Mouse (Mus musculus): Measurements from ENCODE around the gene Krt16. TPM values are rescaled to one million over a fixed set of nuclear protein-coding genes. Genes with fewer than 3 reads are reported as not detected.
"Not testable (repeated sequence)": the region's sequence is repeated elsewhere in the genome, so short reads cannot be mapped to it uniquely, and the experiment has no call there.

Gene Krt16
- total and polyA plus RNA-seq, 2 experiments from 2014 or later, result not detected

DNA sequence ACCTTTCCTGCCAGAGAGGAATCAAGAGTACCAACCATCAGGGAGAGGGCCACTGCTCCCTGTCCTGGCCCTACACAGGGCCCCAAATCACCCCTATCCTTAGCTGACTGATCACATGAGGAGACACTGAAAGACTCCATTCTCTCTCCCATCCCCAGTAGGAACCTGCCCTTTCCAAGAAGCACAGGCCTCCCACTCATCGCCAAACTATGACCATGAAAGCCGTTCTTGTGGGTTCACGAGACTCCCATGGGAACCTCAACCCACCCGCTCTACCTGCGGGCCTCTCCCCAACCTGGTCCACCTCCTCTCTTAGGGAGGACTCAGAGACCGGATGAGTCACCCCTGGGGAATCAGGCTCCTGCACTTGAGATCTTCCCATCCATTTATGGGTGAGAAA lies 6.8 kb upstream of the Krt16 start:
- no peak overlapping the region for H3K4me2 ChIP-seq (ENCODE audit: low read depth, low read length)
- no peaks in the 10 kb centered on the region for H3K9me3 ChIP-seq (replicated peaks; ENCODE audit: control insufficient read depth, low read length)
- ATAC-seq (ENCODE audit: insufficient read depth, low read depth) (no peak), DNase-seq (ENCODE audit: low spot score) (no peak)
- no peaks in the 10 kb centered on the region for H3K27me3 ChIP-seq (ENCODE audit: control insufficient read depth, insufficient read depth, low read length)
- no peak overlapping the region for H3K4me3 ChIP-seq (ENCODE audit: low read depth, low read length)
- no peak overlapping the region for H3K9ac ChIP-seq (replicated peaks; ENCODE audit: low read depth, low read length)
- 78% methylated on average over 6 of the region's 6 CpGs for WGBS
- no peak overlapping the region for H3K27ac ChIP-seq (ENCODE audit: low read depth)
- H3K36me3 ChIP-seq (replicated peaks; ENCODE audit: control insufficient read depth, insufficient read depth, low read length), result no peaks in the 10 kb centered on the region
- no peaks in the 10 kb centered on the region for H3K4me1 ChIP-seq (ENCODE audit: control insufficient read depth, insufficient read depth)
- no peak for TF ChIP-seq CTCF (IDR thresholded peaks at IDR 0.05; ENCODE audit: low read depth)
- TF ChIP-seq EP300 (IDR thresholded peaks at IDR 0.05; ENCODE audit: low read depth), result no peak

DNA sequence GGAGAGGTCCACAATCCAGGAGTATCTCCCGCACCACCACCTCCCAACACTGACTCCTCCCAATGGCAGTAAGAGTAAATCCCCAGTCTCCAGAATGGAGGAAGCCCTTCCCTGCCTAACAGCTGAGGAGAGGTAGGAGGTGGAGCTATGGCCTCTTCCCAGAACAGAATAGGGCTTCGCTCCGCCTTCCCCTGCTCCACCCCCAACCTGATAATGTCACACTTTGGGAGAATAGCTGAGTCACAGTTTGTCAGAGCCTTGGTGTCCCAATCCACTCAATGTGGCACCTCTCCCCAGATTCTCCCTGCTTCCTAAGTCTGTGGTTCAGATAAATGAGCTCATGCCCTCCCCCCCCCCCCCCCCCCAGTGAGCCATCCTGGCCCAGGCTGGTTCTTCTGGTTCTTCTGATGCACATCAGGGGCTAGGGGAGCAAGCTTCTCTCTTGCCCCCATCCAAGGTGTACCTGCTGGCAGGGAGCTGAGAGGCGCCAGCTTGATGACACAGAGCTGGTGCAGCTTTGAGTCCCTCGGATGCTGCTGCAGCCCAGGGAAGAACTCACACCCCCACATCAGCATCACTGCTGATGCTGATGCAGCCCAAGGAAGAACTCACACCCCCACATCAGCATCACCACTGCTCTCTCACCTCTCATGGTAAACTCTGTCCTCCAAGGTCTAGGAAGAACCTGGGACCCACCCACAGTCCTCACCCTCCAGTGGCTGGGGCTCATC lies 5.8 kb upstream of the Krt16 start:
- no peak for ATAC-seq (ENCODE audit: insufficient read depth, low read depth)
- 52% methylated on average over 5 of the region's 5 CpGs for WGBS
- Histone ChIP-seq H3K4me1 (ENCODE audit: control insufficient read depth, insufficient read depth) (no peaks in the 10 kb centered on the region), H3K36me3 (replicated peaks; ENCODE audit: control insufficient read depth, insufficient read depth, low read length) (no peaks in the 10 kb centered on the region), H3K27me3 (ENCODE audit: control insufficient read depth, insufficient read depth, low read length) (no peaks in the 10 kb centered on the region), H3K9ac (replicated peaks; ENCODE audit: low read depth, low read length) (no peak overlapping the region), H3K4me3 (ENCODE audit: low read depth, low read length) (no peak overlapping the region), H3K9me3 (replicated peaks; ENCODE audit: control insufficient read depth, low read length) (no peaks in the 10 kb centered on the region), H3K27ac (ENCODE audit: low read depth) (no peak overlapping the region), H3K4me2 (ENCODE audit: low read depth, low read length) (no peak overlapping the region)
- no peak for DNase-seq (ENCODE audit: low spot score)
- TF ChIP-seq EP300 (IDR thresholded peaks at IDR 0.05; ENCODE audit: low read depth) (no peak), CTCF (IDR thresholded peaks at IDR 0.05; ENCODE audit: low read depth) (no peak)

DNA sequence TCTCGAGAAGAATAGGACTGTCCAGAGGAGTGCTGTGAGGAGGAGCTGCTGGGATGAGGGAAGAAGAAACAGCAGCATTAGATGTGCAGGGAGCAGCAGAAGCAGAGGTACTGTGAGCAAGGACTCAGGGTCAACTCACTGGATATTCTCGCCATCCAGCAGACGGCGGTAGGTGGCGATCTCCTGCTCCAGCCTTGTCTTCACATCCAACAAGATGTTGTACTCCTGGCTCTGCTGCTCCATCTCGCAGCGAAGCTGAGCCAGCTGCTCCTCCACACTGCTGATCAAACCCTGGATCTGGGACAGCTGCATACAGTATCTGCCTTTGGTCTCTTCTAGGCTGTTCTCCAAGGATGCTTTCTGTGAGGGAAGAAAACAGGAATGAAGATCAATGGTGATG lies 2.2 kb downstream of the Krt16 start:
- H3K4me2 ChIP-seq (ENCODE audit: low read depth, low read length); H3K4me1 ChIP-seq (ENCODE audit: control insufficient read depth, insufficient read depth); DNase-seq (ENCODE audit: low spot score); H3K9me3 ChIP-seq (replicated peaks; ENCODE audit: control insufficient read depth, low read length); H3K27ac ChIP-seq (ENCODE audit: low read depth); ATAC-seq (ENCODE audit: insufficient read depth, low read depth); H3K9ac ChIP-seq (replicated peaks; ENCODE audit: low read depth, low read length); H3K36me3 ChIP-seq (replicated peaks; ENCODE audit: control insufficient read depth, insufficient read depth, low read length); H3K4me3 ChIP-seq (ENCODE audit: low read depth, low read length); H3K27me3 ChIP-seq (ENCODE audit: control insufficient read depth, insufficient read depth, low read length): not testable (repeated sequence)
- WGBS, result 59% methylated on average over 7 of the region's 7 CpGs

DNA sequence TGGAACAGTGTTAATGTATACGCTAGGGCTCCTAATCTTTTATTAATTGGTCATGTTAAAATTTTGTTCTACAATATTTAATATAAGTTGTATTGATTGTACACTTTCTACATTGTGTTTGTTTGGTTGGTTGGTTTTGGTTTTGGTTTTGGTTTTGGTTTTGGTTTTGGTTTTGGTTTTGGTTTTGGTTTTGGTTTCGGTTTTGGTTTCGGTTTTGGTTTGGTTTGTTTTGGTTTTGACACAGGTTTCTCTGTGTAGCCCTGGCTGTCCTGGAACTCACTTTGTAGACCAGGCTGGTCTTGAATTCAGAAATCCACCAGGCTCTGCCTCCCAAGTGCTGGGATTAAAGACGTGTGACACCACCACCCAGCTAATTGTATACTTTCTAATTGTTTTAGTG lies 8.4 kb downstream of the Krt16 start:
- not testable (repeated sequence) for ATAC-seq (ENCODE audit: insufficient read depth, low read depth); H3K4me1 ChIP-seq (ENCODE audit: control insufficient read depth, insufficient read depth); DNase-seq (ENCODE audit: low spot score); H3K4me3 ChIP-seq (ENCODE audit: low read depth, low read length); H3K36me3 ChIP-seq (replicated peaks; ENCODE audit: control insufficient read depth, insufficient read depth, low read length); H3K4me2 ChIP-seq (ENCODE audit: low read depth, low read length); H3K9me3 ChIP-seq (replicated peaks; ENCODE audit: control insufficient read depth, low read length); H3K9ac ChIP-seq (replicated peaks; ENCODE audit: low read depth, low read length); H3K27me3 ChIP-seq (ENCODE audit: control insufficient read depth, insufficient read depth, low read length); H3K27ac ChIP-seq (ENCODE audit: low read depth)
- WGBS, result 83% methylated on average over 4 of the region's 4 CpGs

- TF ChIP-seq CTCF (IDR thresholded peaks at IDR 0.05; ENCODE audit: low read depth) (no peak), EP300 (IDR thresholded peaks at IDR 0.05; ENCODE audit: low read depth) (no peak)
- Histone ChIP-seq H3K27me3 (ENCODE audit: control insufficient read depth, insufficient read depth, low read length) (no peaks in the 10 kb centered on the region), H3K4me1 (ENCODE audit: control insufficient read depth, insufficient read depth) (no peaks in the 10 kb centered on the region), H3K27ac (ENCODE audit: low read depth) (no peak overlapping the region), H3K9ac (replicated peaks; ENCODE audit: low read depth, low read length) (no peak overlapping the region), H3K4me2 (ENCODE audit: low read depth, low read length) (no peak overlapping the region), H3K9me3 (replicated peaks; ENCODE audit: control insufficient read depth, low read length) (peaks cover 6% of the 10 kb centered on the region; the same call in 1 of the 2 replicates), H3K4me3 (ENCODE audit: low read depth, low read length) (no peak overlapping the region), H3K36me3 (replicated peaks; ENCODE audit: control insufficient read depth, insufficient read depth, low read length) (no peaks in the 10 kb centered on the region)
- no peak for ATAC-seq (ENCODE audit: insufficient read depth, low read depth)
- 63% methylated on average over 8 of the region's 8 CpGs for WGBS
- no peak for DNase-seq (ENCODE audit: low spot score)
These were observed 27.0 kb downstream of the Krt16 start for GRCm38 (mm10) chr11:100221741-100222140.

DNA sequence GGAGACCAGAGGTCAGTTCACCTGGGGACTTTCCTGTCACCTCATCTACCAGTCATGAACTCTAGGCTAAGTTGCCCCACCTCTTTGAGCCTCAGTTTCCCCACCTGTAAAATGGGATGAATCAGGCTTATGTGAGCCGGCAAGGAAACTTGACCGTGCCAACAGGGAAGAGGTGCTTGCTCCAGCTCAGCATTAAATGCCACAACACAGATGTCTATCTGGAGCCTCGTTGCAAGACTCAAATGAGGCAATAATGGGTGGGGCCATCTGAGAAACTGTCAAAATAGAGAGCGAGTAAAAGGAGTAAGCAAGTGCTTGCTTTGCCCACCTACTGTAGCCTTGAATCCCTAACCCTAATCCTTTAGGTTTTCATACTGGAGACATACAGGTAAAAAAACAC lies 29.4 kb downstream of the Krt16 start:
- ATAC-seq (ENCODE audit: insufficient read depth, low read depth) (no peak), DNase-seq (ENCODE audit: low spot score) (no peak)
- 73% methylated on average over 4 of the region's 4 CpGs for WGBS
- Histone ChIP-seq H3K9ac (replicated peaks; ENCODE audit: low read depth, low read length) (no peak overlapping the region), H3K27me3 (ENCODE audit: control insufficient read depth, insufficient read depth, low read length) (no peaks in the 10 kb centered on the region), H3K36me3 (replicated peaks; ENCODE audit: control insufficient read depth, insufficient read depth, low read length) (no peaks in the 10 kb centered on the region), H3K4me2 (ENCODE audit: low read depth, low read length) (no peak overlapping the region), H3K4me3 (ENCODE audit: low read depth, low read length) (no peak overlapping the region), H3K4me1 (ENCODE audit: control insufficient read depth, insufficient read depth) (no peaks in the 10 kb centered on the region), H3K9me3 (replicated peaks; ENCODE audit: control insufficient read depth, low read length) (no peaks in the 10 kb centered on the region), H3K27ac (ENCODE audit: low read depth) (no peak overlapping the region)
- TF ChIP-seq EP300 (IDR thresholded peaks at IDR 0.05; ENCODE audit: low read depth) (no peak), CTCF (IDR thresholded peaks at IDR 0.05; ENCODE audit: low read depth) (no peak)

Measured in heart, postnatal 0 days (tissue).